Mouse (Mus musculus) midbrain, postnatal 0 days (tissue): ENCODE data around the gene Usp32. TPM values are rescaled to one million over a fixed set of nuclear protein-coding genes. Genes with fewer than 3 reads are reported as not detected.

Source experiments
- ATAC-seq: fragments of 200-750 bp; cut with Nextera tagmentation; 2 replicates; pipeline ENCODE4 v1.8.0; 2017; ENCODE audit warnings: moderate number of reproducible peaks, mild to moderate bottlenecking, moderate TSS enrichment, moderate library complexity; ENCODE audit not compliant: low FRiP score
- DNase-seq: peaks from one replicate; pipeline ENCODE4 v3.0.0-alpha.2; 2015; ENCODE audit warnings: low spot score
- H3K27ac ChIP-seq: fragments of 300-500 bp; sonication (generic); 2 replicates; pipeline ENCODE4 v1.5.1; 2014; ENCODE audit warnings: low read depth, mild to moderate bottlenecking, low read length, mixed read lengths
- H3K27me3 ChIP-seq: fragments of 300-500 bp; sonication (generic); 2 replicates; pipeline ENCODE4 v1.6.1; 2014; ENCODE audit warnings: low read length, control low read depth, mixed read lengths; ENCODE audit not compliant: insufficient read depth
- H3K36me3 ChIP-seq: fragments of 300-500 bp; sonication (generic); 2 replicates; pipeline ENCODE4 v1.6.1; 2014; ENCODE audit warnings: low read length, control low read depth, mixed read lengths; ENCODE audit not compliant: insufficient read depth
- H3K4me1 ChIP-seq: fragments of 300-500 bp; sonication (generic); 2 replicates; pipeline ENCODE4 v1.6.1; 2014; ENCODE audit warnings: mild to moderate bottlenecking, control low read depth, antibody characterized with exemption, low read length, mixed read lengths; ENCODE audit not compliant: insufficient read depth
- H3K4me2 ChIP-seq: fragments of 300-500 bp; sonication (generic); 2 replicates; pipeline ENCODE4 v1.6.1; 2014; ENCODE audit warnings: low read depth, mild to moderate bottlenecking, low read length, mixed read lengths; ENCODE audit not compliant: poor library complexity, severe bottlenecking
- H3K4me3 ChIP-seq: fragments of 300-500 bp; sonication (generic); 2 replicates; pipeline ENCODE4 v1.5.1; 2014; ENCODE audit warnings: low read depth, mild to moderate bottlenecking, low read length, moderate library complexity
- H3K9ac ChIP-seq: fragments of 300-500 bp; sonication (generic); replicated peaks from 2 replicates; pipeline ENCODE4 v1.6.1; 2014; ENCODE audit warnings: mild to moderate bottlenecking, low read length, moderate library complexity, mixed read lengths; ENCODE audit not compliant: poor library complexity, severe bottlenecking
- H3K9me3 ChIP-seq: fragments of 300-500 bp; sonication (generic); 2 replicates; pipeline ENCODE4 v1.6.1; 2016; ENCODE audit warnings: low read length, control low read depth
- CTCF ChIP-seq: IDR thresholded peaks from 2 replicates; pipeline ENCODE4 v1.5.1; 2016; ENCODE audit warnings: antibody characterized with exemption, mild to moderate bottlenecking
- WGBS: fragments of 180-500 bp; shearing (Covaris S2); extraction: QIAGEN DNeasy Blood & Tissue Kit; methylation state at CpG from one replicate; pipeline ENCODE4 v1.1.7; 2014; 5-methylcytosine and 5-hydroxymethylcytosine counted together
- polyA plus RNA-seq: library from polyadenylated mRNA; unstranded; fragments of >200 nt; fragmentation: Nextera tagmentation; extraction: Ambion mirVana; gene quantifications from 2 replicates; pipeline ENCODE4 v1.2.1, GENCODE M21; 2015
- total RNA-seq: library from RNA; depleted of rRNA; stranded (reverse); fragments of >200 nt; gene quantifications from 2 replicates; pipeline ENCODE4 v1.2.3, GENCODE M21; 2014

The Usp32 gene
- total and polyA plus RNA-seq, 2 experiments from 2014 or later = 12.0 to 57.3 TPM

GRCm38 (mm10) chr11:85131542-85131941 lies 8.4 kb downstream of the Usp32 start:
- WGBS = 80% methylated on average over 2 of the region's 2 CpGs
- no peak for TF ChIP-seq CTCF
- no peak overlapping the region for H3K4me3 ChIP-seq
- H3K27ac ChIP-seq = no peak overlapping the region
- ATAC-seq (no peak), DNase-seq (no peak)
- H3K4me2 ChIP-seq = no peak overlapping the region
- H3K36me3 ChIP-seq = no peaks in the 10 kb centered on the region
- no peaks in the 10 kb centered on the region for H3K27me3 ChIP-seq
- no peak overlapping the region for H3K9ac ChIP-seq
- no peaks in the 10 kb centered on the region for H3K9me3 ChIP-seq
- no peaks in the 10 kb centered on the region for H3K4me1 ChIP-seq

DNA sequence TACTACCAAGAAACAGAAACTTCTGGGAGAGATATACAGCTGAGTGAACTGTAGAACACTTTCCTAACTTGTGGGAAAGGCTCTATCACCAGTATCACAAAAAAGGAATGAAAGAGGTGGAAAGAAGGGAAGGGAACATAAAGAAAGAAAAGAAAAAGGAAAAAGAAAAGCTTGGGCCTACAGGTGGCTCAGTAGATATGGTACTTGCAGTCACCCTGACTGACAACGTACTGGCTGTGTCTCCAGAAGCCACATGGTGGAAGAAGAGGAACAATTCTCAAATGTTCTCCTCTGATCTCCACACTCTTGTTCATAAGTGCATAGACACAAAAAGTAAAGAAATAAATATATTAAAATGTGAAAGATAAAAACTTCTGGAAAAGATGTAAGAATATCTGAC lies 11.1 kb downstream of the Usp32 start:
- DNase-seq = no peak

GRCm38 (mm10) chr11:85126257-85127102 lies 13.5 kb downstream of the Usp32 start:
- ATAC-seq (no peak), DNase-seq (no peak)
- Histone ChIP-seq H3K27ac (no peak overlapping the region), H3K4me2 (no peak overlapping the region), H3K9ac (no peak overlapping the region), H3K36me3 (no peaks in the 10 kb centered on the region), H3K27me3 (no peaks in the 10 kb centered on the region), H3K4me1 (no peaks in the 10 kb centered on the region), H3K9me3 (no peaks in the 10 kb centered on the region), H3K4me3 (no peak overlapping the region)
- no peak for TF ChIP-seq CTCF
- WGBS = 86% methylated on average over 2 of the region's 2 CpGs

More for the DNA sequence above, 11.1 kb downstream of the Usp32 start:
- no peak for ATAC-seq
- Histone ChIP-seq H3K27ac (no peak overlapping the region), H3K36me3 (no peaks in the 10 kb centered on the region), H3K9ac (no peak overlapping the region), H3K4me2 (no peak overlapping the region), H3K4me3 (no peak overlapping the region), H3K27me3 (no peaks in the 10 kb centered on the region), H3K4me1 (no peaks in the 10 kb centered on the region), H3K9me3 (no peaks in the 10 kb centered on the region)
- no peak for TF ChIP-seq CTCF
- WGBS = 97% methylated on average over 1 of the region's 1 CpGs

DNA sequence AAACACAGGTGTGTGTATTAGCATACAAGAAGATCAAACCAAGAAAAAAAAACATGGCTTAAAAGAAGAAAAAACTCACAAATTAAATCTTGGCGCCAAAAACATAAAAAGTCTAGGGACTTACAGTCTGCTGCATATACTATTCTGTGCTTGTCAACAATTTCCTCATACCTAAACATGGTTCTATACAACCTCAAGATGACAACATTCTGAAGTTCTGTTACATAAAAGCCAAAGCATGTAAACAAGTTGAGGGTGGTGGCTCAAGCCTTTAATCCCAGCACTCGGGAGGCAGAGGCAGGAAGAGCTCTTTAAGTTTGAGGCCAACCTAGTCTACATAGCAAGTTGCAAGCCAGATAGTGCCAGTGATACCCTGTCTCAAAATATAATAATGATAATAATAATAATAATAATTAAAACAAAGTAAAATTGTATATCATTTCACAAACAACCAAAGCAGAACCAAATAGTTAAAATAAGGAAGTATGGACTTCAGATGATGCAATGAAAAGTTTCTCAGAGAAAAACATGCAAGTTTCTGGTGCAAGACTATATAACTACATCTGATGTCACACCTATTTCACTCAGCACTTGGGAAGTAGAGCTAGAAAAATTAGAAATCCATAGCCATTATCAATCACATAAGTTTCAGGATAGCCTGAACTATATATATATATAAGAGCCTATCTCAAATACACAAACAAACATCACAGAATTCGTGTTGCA lies 16.5 kb downstream of the Usp32 start:
- Histone ChIP-seq H3K27ac (no peak overlapping the region), H3K4me1 (no peaks in the 10 kb centered on the region), H3K27me3 (no peaks in the 10 kb centered on the region), H3K4me2 (no peak overlapping the region), H3K4me3 (no peak overlapping the region), H3K36me3 (no peaks in the 10 kb centered on the region), H3K9me3 (no peaks in the 10 kb centered on the region), H3K9ac (no peak overlapping the region)
- WGBS = 91% methylated on average over 3 of the region's 3 CpGs
- no peak for TF ChIP-seq CTCF
- DNase-seq = no peak
- ATAC-seq = no peak

DNA sequence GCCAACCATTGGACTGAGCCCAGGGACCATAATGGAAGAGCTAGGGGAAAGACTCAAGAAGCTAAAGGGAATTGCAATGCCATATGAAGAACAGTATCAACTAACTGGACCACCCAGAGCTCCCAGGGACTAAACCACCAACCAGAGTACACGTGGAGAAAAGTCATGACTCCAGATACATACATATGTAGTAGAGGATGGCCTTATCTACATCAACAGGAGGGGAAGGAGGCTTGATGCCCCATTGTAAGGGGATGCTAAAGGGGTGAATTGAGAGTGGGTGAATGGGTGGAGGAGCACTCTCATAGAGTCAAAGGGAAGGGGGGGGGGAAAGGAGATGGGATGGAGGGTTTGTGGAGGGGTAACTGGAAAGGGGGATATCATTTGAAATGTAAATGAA lies 17.9 kb downstream of the Usp32 start:
- TF ChIP-seq CTCF = no peak
- DNase-seq (no peak), ATAC-seq (no peak)
- Histone ChIP-seq H3K4me2 (no peak overlapping the region), H3K27me3 (no peaks in the 10 kb centered on the region), H3K4me1 (no peaks in the 10 kb centered on the region), H3K9ac (no peak overlapping the region), H3K36me3 (no peaks in the 10 kb centered on the region), H3K27ac (no peak overlapping the region), H3K4me3 (no peak overlapping the region), H3K9me3 (no peaks in the 10 kb centered on the region)
- WGBS = 87% methylated on average over 1 of the region's 1 CpGs

DNA sequence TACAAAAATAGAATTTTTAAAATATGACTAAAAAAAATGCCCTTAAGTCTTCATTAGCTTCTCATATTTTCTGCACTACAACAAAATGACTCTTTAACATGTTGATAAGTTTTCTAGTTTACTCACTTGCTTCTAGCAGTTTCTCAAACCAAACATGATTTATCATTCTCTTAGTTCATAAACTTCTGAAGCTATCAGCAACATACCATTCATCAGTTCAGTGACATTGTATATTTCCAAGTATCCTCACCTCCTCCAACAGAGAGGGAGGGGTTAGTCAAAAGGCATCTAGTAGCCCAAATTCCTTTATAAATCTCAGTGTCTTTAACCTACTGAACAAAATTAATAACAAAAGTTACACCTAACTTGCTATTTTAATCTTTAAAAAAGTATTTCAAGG lies 22.8 kb downstream of the Usp32 start:
- no peak for DNase-seq
- no peak for TF ChIP-seq CTCF
- Histone ChIP-seq H3K9ac (no peak overlapping the region), H3K27me3 (no peaks in the 10 kb centered on the region), H3K4me2 (no peak overlapping the region), H3K4me3 (no peak overlapping the region), H3K9me3 (no peaks in the 10 kb centered on the region), H3K4me1 (no peaks in the 10 kb centered on the region), H3K36me3 (no peaks in the 10 kb centered on the region), H3K27ac (no peak overlapping the region)
- no peak for ATAC-seq
